In the genomic region with DNA sequence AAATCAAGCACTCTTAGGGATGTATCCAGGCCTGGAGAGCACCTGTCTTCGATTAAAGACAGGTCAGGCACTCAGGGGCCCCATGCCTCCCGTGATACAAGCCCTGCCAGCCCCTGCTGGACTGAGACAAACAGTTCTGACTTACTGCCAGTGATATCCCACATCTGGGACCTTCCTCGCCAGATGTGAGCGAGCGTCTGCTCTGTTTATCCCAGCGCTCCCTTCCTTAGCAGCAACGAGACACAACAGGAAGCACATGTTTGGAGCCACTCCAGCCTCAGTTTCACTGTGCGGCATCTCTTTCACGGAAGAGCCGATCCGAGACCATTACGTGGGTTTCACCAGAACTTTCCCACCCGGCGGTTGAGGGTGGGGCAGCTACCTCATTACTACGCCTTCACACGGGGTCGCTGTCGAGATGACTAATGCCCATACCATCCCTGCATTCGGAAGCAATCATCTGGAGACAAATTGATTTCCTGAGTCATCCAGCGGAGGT, we compare ENCODE assay signal across 8 mouse cellular contexts. TPM values are rescaled to one million over a fixed set of nuclear protein-coding genes. Genes with fewer than 3 reads are reported as not detected.
A peak's percentile ranks its signal among the peaks of the same experiment; 100 is the strongest.
DNase-seq lines count a peak whose midpoint lies in the region; ATAC-seq and TF ChIP-seq lines count a peak whose summit lies in the region.

No protein-coding gene starts in this region.

- no peak for ATAC-seq in megakaryocyte, adult 5-6 weeks (ENCODE audit: poor library complexity, severe bottlenecking)
- ATAC-seq in forebrain, postnatal 0 days, result peak; percentile 18; the same call in 1 of the 2 replicates
- no peak for ATAC-seq in liver, embryonic 12.5 days
- peak; percentile 52; the same call in 1 of the 2 replicates for ATAC-seq in neural tube, embryonic 13.5 days (ENCODE audit: low read depth)
- ATAC-seq in cerebellum, adult (ENCODE audit: insufficient number of reproducible peaks, low FRiP score, low TSS enrichment), result no peak

- peak overlapping the region; percentile 53 for H3K4me3 ChIP-seq in megakaryocyte, embryonic 14.5 days (replicated peaks)
- H3K4me3 ChIP-seq in forebrain, postnatal 0 days (ENCODE audit: low read depth, low read length), result no peak overlapping the region
- peak overlapping the region; percentile 18; the same call in 1 of the 2 replicates for H3K4me3 ChIP-seq in hindbrain, embryonic 10.5 days
- no peak overlapping the region for H3K4me3 ChIP-seq in liver, embryonic 12.5 days
- H3K4me3 ChIP-seq in neural tube, embryonic 13.5 days, result peak overlapping the region; percentile 14; the same call in 1 of the 2 replicates

- no peak for DNase-seq in forebrain, postnatal 0 days
- peak; percentile 43 for DNase-seq in hindbrain, embryonic 10.5 days (ENCODE audit: low spot score)
- no peak for DNase-seq in cerebellum, adult 9-11 months

- 25% methylated on average over 20 of the region's 20 CpGs for WGBS in forebrain, postnatal 0 days
- 38% methylated on average over 20 of the region's 20 CpGs for WGBS in hindbrain, embryonic 10.5 days
- 24% methylated on average over 20 of the region's 20 CpGs for WGBS in liver, embryonic 12.5 days (ENCODE audit: insufficient replicate concordance)
- 19% methylated on average over 20 of the region's 20 CpGs for WGBS in neural tube, embryonic 13.5 days

- no peaks in the 10 kb centered on the region for H3K36me3 ChIP-seq in megakaryocyte, embryonic 14.5 days (replicated peaks; ENCODE audit: low read length)
- H3K36me3 ChIP-seq in forebrain, postnatal 0 days (ENCODE audit: insufficient read depth), result no peaks in the 10 kb centered on the region
- no peaks in the 10 kb centered on the region for H3K36me3 ChIP-seq in hindbrain, embryonic 10.5 days
- no peaks in the 10 kb centered on the region for H3K36me3 ChIP-seq in liver, embryonic 12.5 days
- H3K36me3 ChIP-seq in neural tube, embryonic 13.5 days, result no peaks in the 10 kb centered on the region

- peaks cover 5% of the 10 kb centered on the region; the same call in 1 of the 2 replicates for H3K4me1 ChIP-seq in megakaryocyte, embryonic 14.5 days
- H3K4me1 ChIP-seq in forebrain, postnatal 0 days (ENCODE audit: insufficient read depth), result no peaks in the 10 kb centered on the region
- H3K4me1 ChIP-seq in hindbrain, embryonic 10.5 days (replicated peaks), result peaks cover 41% of the 10 kb centered on the region
- H3K4me1 ChIP-seq in liver, embryonic 12.5 days, result no peaks in the 10 kb centered on the region
- H3K4me1 ChIP-seq in neural tube, embryonic 13.5 days (replicated peaks), result peaks cover 34% of the 10 kb centered on the region

- no peak overlapping the region for H3K27ac ChIP-seq in forebrain, postnatal 0 days (ENCODE audit: low read depth, low read length)
- peak overlapping the region; percentile 63 for H3K27ac ChIP-seq in hindbrain, embryonic 10.5 days
- no peak overlapping the region for H3K27ac ChIP-seq in liver, embryonic 12.5 days
- H3K27ac ChIP-seq in neural tube, embryonic 13.5 days (replicated peaks), result no peak overlapping the region

- peaks cover 47% of the 10 kb centered on the region for H3K27me3 ChIP-seq in megakaryocyte, embryonic 14.5 days (replicated peaks)
- H3K27me3 ChIP-seq in forebrain, postnatal 0 days (ENCODE audit: insufficient read depth, low read length), result no peaks in the 10 kb centered on the region
- 0 out of 2 replicates have a peak, but pooled peaks cover 5% of the 10 kb centered on the region for H3K27me3 ChIP-seq in hindbrain, embryonic 10.5 days (ENCODE audit: insufficient read depth, poor library complexity, severe bottlenecking)
- peaks cover 60% of the 10 kb centered on the region for H3K27me3 ChIP-seq in liver, embryonic 12.5 days (replicated peaks)
- no peaks in the 10 kb centered on the region for H3K27me3 ChIP-seq in neural tube, embryonic 13.5 days

- TF ChIP-seq CTCF in forebrain, postnatal 0 days (IDR thresholded peaks at IDR 0.05; ENCODE audit: low read depth), result no peak

- no peak overlapping the region for H3K9ac ChIP-seq in forebrain, postnatal 0 days
- no peak overlapping the region for H3K9ac ChIP-seq in liver, embryonic 12.5 days
- H3K9ac ChIP-seq in neural tube, embryonic 13.5 days, result 0 out of 2 replicates have a peak overlapping the region, but pooled peaks have one; percentile 45

- no peaks in the 10 kb centered on the region for H3K9me3 ChIP-seq in megakaryocyte, embryonic 14.5 days
- H3K9me3 ChIP-seq in forebrain, postnatal 0 days (ENCODE audit: low read length), result no peaks in the 10 kb centered on the region
- H3K9me3 ChIP-seq in hindbrain, embryonic 10.5 days, result no peaks in the 10 kb centered on the region
- H3K9me3 ChIP-seq in liver, embryonic 12.5 days (replicated peaks), result no peaks in the 10 kb centered on the region
- H3K9me3 ChIP-seq in neural tube, embryonic 13.5 days, result no peaks in the 10 kb centered on the region

- H3K4me2 ChIP-seq in forebrain, postnatal 0 days (ENCODE audit: low read depth), result peak overlapping the region; percentile 30; the same call in 1 of the 2 replicates
- H3K4me2 ChIP-seq in liver, embryonic 12.5 days, result peak overlapping the region; percentile 24
- peak overlapping the region; percentile 50 for H3K4me2 ChIP-seq in neural tube, embryonic 13.5 days

RNA-seq across cellular contexts. Expression of gene F2rl1, which starts 23.3 kb away (rescaled TPM):
- polyA plus RNA-seq in megakaryocyte, embryonic 14.5 days (2012; ENCODE audit: insufficient read depth, low replicate concordance), result not detected in 2 replicates
- 0.14 TPM in 1 of 2 replicates, not detected in the other for total RNA-seq in megakaryocyte, adult 5-6 weeks (2015)
- 0.33 and 0.61 TPM in 2 replicates for total RNA-seq in megakaryocyte, adult 5-6 weeks (2017)
- 0.19 and 0.23 TPM in 2 replicates for total RNA-seq in forebrain, postnatal 0 days (2014; rRNA removed)
- 0.05 and 0.13 TPM in 2 replicates for polyA plus RNA-seq in forebrain, postnatal 0 days (2015; fragmentation: Nextera tagmentation; extraction: Ambion mirVana)
- 0.05 and 0.07 TPM in 2 replicates for polyA plus RNA-seq in hindbrain, embryonic 10.5 days (2016; fragmentation: Nextera tagmentation; extraction: Ambion mirVana)
- polyA plus RNA-seq in liver, embryonic 12.5 days (2016; fragmentation: Nextera tagmentation; extraction: Ambion mirVana), result 0.07 and 0.12 TPM in 2 replicates
- 0.11 TPM in 1 of 2 replicates, not detected in the other for polyA plus RNA-seq in neural tube, embryonic 13.5 days (2015; fragmentation: Nextera tagmentation; extraction: Ambion mirVana)

Comparison
In these comparisons a context has a peak if more than half of its experiments do, and no peak if none do; other contexts are left out.
1. H3K4me3 ChIP-seq: peak in megakaryocyte, embryonic 14.5 days (single experiment), hindbrain, embryonic 10.5 days (single experiment) and neural tube, embryonic 13.5 days (single experiment); none in forebrain, postnatal 0 days (single experiment) and liver, embryonic 12.5 days (single experiment).
2. ATAC-seq: peak in forebrain, postnatal 0 days (single experiment) and neural tube, embryonic 13.5 days (single experiment); none in megakaryocyte, adult 5-6 weeks (single experiment), liver, embryonic 12.5 days (single experiment) and cerebellum, adult (single experiment).
3. Peak in every context shown above with its lines, with median percentiles within 50 percentile points of each other: H3K4me2 ChIP-seq.